Mouse (Mus musculus) cerebellum, postnatal 25 days (tissue): Measurements from ENCODE around the gene Aup1.

Experiments
- DNase-seq, 2 experiments: peaks; one replicate each; pipeline ENCODE4 v3.0.0; 2021; ENCODE audit warnings: mixed read lengths in 2 of 2

The Aup1 gene

GRCm38 (mm10) chr6:83070311-83071219, 16.2 kb downstream of the Aup1 start:
- DNase-seq, result peak; percentile 48 to 78

GRCm38 (mm10) chr6:83071220-83071619, 16.9 kb downstream of the Aup1 start:
- DNase-seq, result peak in 1 of 2 experiments; percentile 25

- no peak for DNase-seq
These were observed 20.7 kb downstream of the Aup1 start for GRCm38 (mm10) chr6:83074979-83075378.

- peak in 1 of 2 experiments; percentile 69 for DNase-seq
These were observed 23.5 kb downstream of the Aup1 start, which contains the start of gene Pcgf1 for GRCm38 (mm10) chr6:83077630-83078323. TSS of gene Pcgf1 (plus strand) at chr6:83077869.

- DNase-seq, result peak; percentile 100
These were observed 24.1 kb downstream of the Aup1 start for GRCm38 (mm10) chr6:83078324-83078858.

- DNase-seq, result no peak
These were observed 25.9 kb downstream of the Aup1 start for GRCm38 (mm10) chr6:83080210-83080609.

GRCm38 (mm10) chr6:83083497-83083896, 29.2 kb downstream of the Aup1 start:
- DNase-seq, result no peak

GRCm38 (mm10) chr6:83084477-83084876, 30.2 kb downstream of the Aup1 start:
- no peak for DNase-seq

- no peak for DNase-seq
These were observed 32.1 kb downstream of the Aup1 start, which contains the start of gene Lbx2 for GRCm38 (mm10) chr6:83086121-83087035. TSS of gene Lbx2 (plus strand) at chr6:83086367.

- DNase-seq, result peak in 1 of 2 experiments; percentile 29
These were observed 33.0 kb downstream of the Aup1 start for GRCm38 (mm10) chr6:83087205-83087925.

GRCm38 (mm10) chr6:83087926-83088260, 33.6 kb downstream of the Aup1 start:
- no peak for DNase-seq

GRCm38 (mm10) chr6:83092416-83093127, 38.3 kb downstream of the Aup1 start:
- DNase-seq, result no peak

GRCm38 (mm10) chr6:83095968-83096367, 41.6 kb downstream of the Aup1 start:
- DNase-seq, result no peak

GRCm38 (mm10) chr6:83098411-83098810, 44.1 kb downstream of the Aup1 start:
- DNase-seq, result no peak

- DNase-seq, result peak; percentile 90 to 93
These were observed 47.0 kb downstream of the Aup1 start, which contains the start of the genes Ccdc142 and Gm42688 for GRCm38 (mm10) chr6:83101316-83101687. TSS of gene Ccdc142 (plus strand) at chr6:83101601. TSS of gene Gm42688 (plus strand) at chr6:83101617.

GRCm38 (mm10) chr6:83101688-83102556, 47.6 kb downstream of the Aup1 start:
- DNase-seq, result peak in 1 of 2 experiments; percentile 72

- no peak for DNase-seq
These were observed 48.9 kb downstream of the Aup1 start for GRCm38 (mm10) chr6:83103130-83103650.

GRCm38 (mm10) chr6:83104158-83104557, 49.8 kb downstream of the Aup1 start:
- no peak for DNase-seq
